Mouse (Mus musculus): ENCODE data around the gene Ak2. TPM values are rescaled to one million over a fixed set of nuclear protein-coding genes. Genes with fewer than 3 reads are reported as not detected.

Ak2 gene
- total and polyA plus RNA-seq, 3 experiments: 330 to 366 TPM; not detected in 1

GRCm38 (mm10) chr4:128958849-128959248 is 32.9 kb upstream of the Ak2 start:
- Histone ChIP-seq H3K27ac (ENCODE audit: control insufficient read depth, low read depth, low read length) (no peak overlapping the region), H3K9me3 (replicated peaks; ENCODE audit: insufficient read depth, low read length) (no peaks in the 10 kb centered on the region), H3K79me2 (ENCODE audit: control insufficient read depth, insufficient read depth, low read length, poor library complexity) (no peaks in the 10 kb centered on the region), H3K27me3 (ENCODE audit: control insufficient read depth in 1 of 2, insufficient read depth in 2 of 2, low read length in 2 of 2) (peaks cover 0 to 2% of the 10 kb centered on the region in 2 experiments; a peak in 2 of 4 replicates), H3K36me3 (ENCODE audit: control insufficient read depth in 1 of 2, insufficient read depth in 2 of 2, low read length in 2 of 2) (no peaks in the 10 kb centered on the region), H3K9ac (ENCODE audit: control insufficient read depth, low read depth, low read length, poor library complexity, severe bottlenecking) (no peak overlapping the region), H3K4me1 (ENCODE audit: control insufficient read depth in 1 of 2, insufficient read depth in 2 of 2, low read length in 2 of 2) (peaks cover 4% of the 10 kb centered on the region in 2 experiments; a peak in 3 of 4 replicates), H3K4me3 (ENCODE audit: control insufficient read depth in 1 of 2, insufficient read depth in 1 of 2, low read depth in 2 of 2, low read length in 2 of 2) (no peak overlapping the region)
- no peak for TF ChIP-seq KAT2A (conservative IDR thresholded peaks at IDR 0.05; ENCODE audit: low read depth, low read length)
- no peak for TF ChIP-seq GABPA (IDR thresholded peaks at IDR 0.05; ENCODE audit: low read depth, low read length)
- no peak for TF ChIP-seq USF1 (IDR thresholded peaks at IDR 0.05; ENCODE audit: low read depth, low read length)
- no peak for TF ChIP-seq MAZ (IDR thresholded peaks at IDR 0.05; ENCODE audit: low read depth, low read length)
- TF ChIP-seq BHLHE40 (IDR thresholded peaks at IDR 0.05; ENCODE audit: borderline replicate concordance, low read depth, low read length): no peak
- no peak for TF ChIP-seq SIN3A (IDR thresholded peaks at IDR 0.05; ENCODE audit: low read length)
- TF ChIP-seq ETS1 (IDR thresholded peaks at IDR 0.05; ENCODE audit: low read depth, low read length): no peak
- TF ChIP-seq ZMIZ1 (IDR thresholded peaks at IDR 0.05; ENCODE audit: low read depth, low read length): no peak
- no peak for TF ChIP-seq MXI1 (IDR thresholded peaks at IDR 0.05; ENCODE audit: low read depth, low read length)
- no peak for DNase-seq (ENCODE audit: low read depth, low spot score)

- H3K27me3 ChIP-seq (ENCODE audit: control insufficient read depth in 1 of 2, insufficient read depth in 2 of 2, low read length in 2 of 2): peaks cover 0 to 7% of the 10 kb centered on the region in 2 experiments; a peak in 2 of 4 replicates
- no peak for DNase-seq (ENCODE audit: low read depth, low spot score)
- peaks cover 4% of the 10 kb centered on the region in 2 experiments; a peak in 3 of 4 replicates for H3K4me1 ChIP-seq (ENCODE audit: control insufficient read depth in 1 of 2, insufficient read depth in 2 of 2, low read length in 2 of 2)
- no peaks in the 10 kb centered on the region for H3K79me2 ChIP-seq (ENCODE audit: control insufficient read depth, insufficient read depth, low read length, poor library complexity)
- TF ChIP-seq ZC3H11A (IDR thresholded peaks at IDR 0.05; ENCODE audit: low read depth, low read length) (no peak), KAT2A (conservative IDR thresholded peaks at IDR 0.05; ENCODE audit: low read depth, low read length) (no peak), CTCF (IDR thresholded peaks at IDR 0.05 in 2 of 3, conservative IDR thresholded peaks at IDR 0.05 in 1 of 3; ENCODE audit: control insufficient read depth in 1 of 3, insufficient read depth in 1 of 3, low read depth in 2 of 3, low read length in 3 of 3, poor library complexity in 1 of 3, severe bottlenecking in 1 of 3) (no peak), GATA1 (IDR thresholded peaks at IDR 0.05; ENCODE audit: low read depth, low read length) (no peak), UBTF (IDR thresholded peaks at IDR 0.05; ENCODE audit: borderline replicate concordance, insufficient read depth, low read depth, low read length) (no peak), CHD1 (IDR thresholded peaks at IDR 0.05; ENCODE audit: low read depth, low read length) (no peak), RAD21 (IDR thresholded peaks at IDR 0.05; ENCODE audit: low read depth, low read length) (no peak), TAL1 (IDR thresholded peaks at IDR 0.05; ENCODE audit: low read length) (no peak), ZMIZ1 (IDR thresholded peaks at IDR 0.05; ENCODE audit: low read depth, low read length) (no peak), POLR2AphosphoS2 (IDR thresholded peaks at IDR 0.05; ENCODE audit: low read length) (no peak), CHD2 (IDR thresholded peaks at IDR 0.05; ENCODE audit: low read length) (no peak), EP300 (IDR thresholded peaks at IDR 0.05; ENCODE audit: low read depth in 1 of 2, low read length in 2 of 2) (no peak), GABPA (IDR thresholded peaks at IDR 0.05; ENCODE audit: low read depth, low read length) (no peak), NRF1 (IDR thresholded peaks at IDR 0.05; ENCODE audit: insufficient read depth, low read depth, low read length, poor library complexity, severe bottlenecking) (no peak), MAZ (IDR thresholded peaks at IDR 0.05; ENCODE audit: low read depth, low read length) (no peak), E2F4 (IDR thresholded peaks at IDR 0.05; ENCODE audit: borderline replicate concordance, low read depth, low read length) (no peak), TBP (IDR thresholded peaks at IDR 0.05; ENCODE audit: low read depth, low read length) (no peak), ELF1 (IDR thresholded peaks at IDR 0.05; ENCODE audit: low read depth, low read length) (no peak), RCOR1 (IDR thresholded peaks at IDR 0.05; ENCODE audit: low read depth, low read length) (no peak)
- no peak overlapping the region for H3K9ac ChIP-seq (ENCODE audit: control insufficient read depth, low read depth, low read length, poor library complexity, severe bottlenecking)
- H3K4me3 ChIP-seq (ENCODE audit: control insufficient read depth in 1 of 2, insufficient read depth in 1 of 2, low read depth in 2 of 2, low read length in 2 of 2): no peak overlapping the region
- H3K9me3 ChIP-seq (replicated peaks; ENCODE audit: insufficient read depth, low read length): no peaks in the 10 kb centered on the region
- H3K36me3 ChIP-seq (ENCODE audit: control insufficient read depth in 1 of 2, insufficient read depth in 2 of 2, low read length in 2 of 2): no peaks in the 10 kb centered on the region
- no peak overlapping the region for H3K27ac ChIP-seq (ENCODE audit: control insufficient read depth, low read depth, low read length)
Measured at GRCm38 (mm10) chr4:128959676-128960075, 32.1 kb upstream of the Ak2 start.

All from MEL (cell line).